Mouse (Mus musculus) adrenal gland, adult (tissue): ENCODE data around the gene Gm21988.

ENCODE experiments used
- DNase-seq, 2 experiments: peaks; one replicate each; pipeline ENCODE4 v3.0.0; 2022 to 2023; ENCODE audit warnings: low spot score in 1 of 2; ENCODE audit not compliant: inconsistent age in 2 of 2

Gm21988 gene

DNA sequence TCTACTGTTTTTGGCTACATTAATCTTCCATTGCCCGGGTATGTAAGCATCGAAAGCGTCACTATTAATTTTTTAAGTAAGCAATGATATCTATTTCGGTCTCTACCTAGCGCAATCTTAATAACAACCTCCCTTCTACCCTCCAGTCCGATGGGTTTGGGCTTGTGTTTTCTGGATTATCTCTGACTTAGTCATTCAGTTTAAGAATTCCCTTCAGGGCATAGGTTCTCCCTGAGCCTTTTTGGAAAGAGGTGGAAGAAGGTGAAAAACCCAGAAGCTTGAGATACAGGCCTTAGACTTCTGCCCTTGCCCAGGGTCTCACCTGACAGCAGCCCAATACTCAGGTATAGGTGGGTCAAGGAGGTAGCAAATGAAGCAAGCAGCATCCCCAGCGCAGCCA, 19.8 kb downstream of the Gm21988 start:
- no peak for DNase-seq

- peak; percentile 55 to 78 for DNase-seq
Measured at GRCm38 (mm10) chr11:70218741-70219470, 20.7 kb downstream of the Gm21988 start.

DNA sequence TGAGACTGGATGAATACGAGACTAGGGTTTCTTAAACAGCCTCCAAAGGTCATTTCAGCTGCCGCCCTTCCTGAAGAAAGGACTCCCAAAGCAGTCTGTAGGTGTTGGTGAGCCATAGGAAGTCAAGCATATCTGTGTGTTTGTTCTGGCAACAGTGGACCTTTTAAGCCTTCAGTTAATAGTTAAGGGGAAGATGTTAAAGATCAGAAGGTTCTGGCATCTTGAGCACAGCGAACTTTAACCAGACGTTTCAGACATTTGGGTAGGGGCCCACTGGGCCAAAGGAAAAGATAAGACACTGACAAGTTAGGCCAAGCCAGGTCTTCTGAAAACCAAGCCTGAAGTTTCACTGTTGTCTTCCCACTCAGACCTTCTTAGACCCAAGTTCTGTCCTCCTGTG, 21.6 kb downstream of the Gm21988 start:
- peak in 1 of 2 experiments; percentile 35 for DNase-seq

DNA sequence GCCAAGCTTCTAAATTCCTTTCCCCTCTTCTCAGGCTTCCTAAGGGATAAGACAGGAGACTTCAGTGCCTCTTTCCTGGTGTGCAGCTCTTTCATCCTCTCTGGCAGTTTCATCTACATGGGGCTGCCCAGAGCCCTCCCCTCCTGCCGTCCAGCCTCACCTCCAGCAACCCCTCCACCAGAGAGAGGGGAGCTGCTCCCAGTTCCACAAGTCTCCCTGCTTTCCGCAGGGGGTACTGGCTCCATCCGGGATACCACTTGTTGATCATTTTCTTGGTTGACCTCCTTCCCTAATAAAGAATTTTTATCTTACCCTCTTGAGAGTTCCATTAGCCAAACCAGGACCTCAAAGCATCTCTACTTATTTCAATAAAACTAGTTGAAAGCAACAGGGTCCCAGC, 23.5 kb downstream of the Gm21988 start:
- DNase-seq = peak in 1 of 2 experiments; percentile 19

DNA sequence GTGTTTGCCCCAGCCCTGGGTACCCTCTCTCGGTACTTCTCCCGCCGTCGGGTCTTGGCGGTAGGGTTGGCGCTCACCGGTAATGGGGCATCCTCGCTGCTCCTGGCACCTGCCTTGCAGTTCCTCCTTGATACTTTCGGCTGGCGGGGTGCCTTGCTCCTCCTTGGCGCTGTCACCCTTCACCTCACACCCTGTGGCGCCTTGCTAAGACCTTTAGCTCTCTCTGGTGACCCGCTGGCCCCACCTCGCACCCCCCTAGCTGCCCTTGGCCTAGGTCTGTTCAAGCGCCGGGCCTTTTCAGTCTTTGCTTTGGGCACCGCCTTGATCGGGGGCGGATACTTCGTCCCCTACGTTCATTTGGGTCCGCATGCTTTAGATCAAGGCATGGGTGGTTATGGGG, 24.3 kb downstream of the Gm21988 start:
- DNase-seq = peak in 1 of 2 experiments; percentile 49

- DNase-seq = no peak
Measured at GRCm38 (mm10) chr11:70214856-70215209, 24.8 kb downstream of the Gm21988 start.

- peak; percentile 52 to 78 for DNase-seq
Measured at GRCm38 (mm10) chr11:70214191-70214855, 25.3 kb downstream of the Gm21988 start.

DNA sequence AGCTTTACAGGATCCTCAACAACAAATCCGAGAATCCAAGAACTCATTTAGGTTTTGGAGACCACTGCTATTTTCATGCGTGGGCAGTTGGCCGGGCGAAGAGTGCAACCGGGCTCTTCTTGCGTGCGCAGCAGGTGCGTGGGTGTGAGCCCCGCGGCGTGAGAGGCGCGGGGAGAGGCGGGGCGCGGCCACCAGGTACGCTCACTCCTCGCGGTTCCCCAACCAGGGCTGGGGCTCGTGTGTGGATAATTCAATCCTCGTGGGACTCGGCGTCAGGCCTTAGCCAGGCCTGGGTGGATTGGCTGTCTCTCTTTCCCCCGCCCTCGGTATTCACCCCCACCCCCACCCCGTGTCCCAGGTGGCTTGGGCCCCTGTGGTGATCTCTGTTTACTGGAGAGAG, 25.9 kb downstream of the Gm21988 start:
- DNase-seq = no peak

GRCm38 (mm10) chr11:70212896-70213295, 26.7 kb downstream of the Gm21988 start:
- peak; percentile 62 to 90 for DNase-seq

DNA sequence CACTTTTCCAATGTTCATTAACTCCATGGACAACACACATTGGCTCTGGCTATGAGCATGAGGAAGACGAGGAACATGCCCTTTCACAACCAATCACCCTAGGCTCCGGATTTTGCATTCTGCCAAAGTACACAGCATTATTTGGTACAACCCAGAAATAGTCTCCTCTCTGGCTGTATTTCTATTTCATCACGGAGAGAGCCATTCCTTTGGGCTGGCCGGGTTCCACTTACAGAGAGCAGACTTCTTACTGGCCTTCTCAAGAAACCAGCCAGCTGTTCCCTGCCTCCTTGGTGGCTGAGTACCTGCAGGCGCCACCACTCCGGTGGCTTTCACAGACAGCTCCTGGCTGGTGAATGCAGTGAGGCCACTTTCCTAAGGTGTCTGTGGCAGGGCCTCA, 27.2 kb downstream of the Gm21988 start, which contains the start of gene Slc16a11:
Gene Slc16a11 (plus strand): TSS at position 330 of the 400 bp plus-strand sequence.
- DNase-seq = no peak

- no peak for DNase-seq
Measured at GRCm38 (mm10) chr11:70211972-70212371, 27.7 kb downstream of the Gm21988 start.

DNA sequence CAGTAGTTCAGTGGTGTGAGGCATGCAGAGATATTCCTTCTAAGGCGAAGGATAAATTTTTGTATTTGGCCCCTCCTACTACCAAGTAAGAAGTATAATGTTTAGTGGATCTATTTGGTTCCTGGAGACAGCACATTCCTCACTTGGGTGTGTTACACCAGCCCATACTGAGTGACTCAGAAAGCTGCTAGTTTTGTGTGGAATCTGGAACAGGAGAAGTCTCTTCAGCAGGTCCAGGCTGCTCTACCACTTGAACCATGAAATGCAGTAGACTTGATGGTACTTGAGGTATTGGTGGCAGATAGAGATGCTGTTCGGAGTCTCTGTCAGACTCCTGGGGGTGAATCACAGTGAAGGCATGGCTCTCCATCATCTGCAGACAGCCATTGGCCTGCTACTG, 28.9 kb downstream of the Gm21988 start:
- DNase-seq = no peak

- DNase-seq = no peak
Measured at GRCm38 (mm10) chr11:70208778-70209388, 30.7 kb downstream of the Gm21988 start.

DNA sequence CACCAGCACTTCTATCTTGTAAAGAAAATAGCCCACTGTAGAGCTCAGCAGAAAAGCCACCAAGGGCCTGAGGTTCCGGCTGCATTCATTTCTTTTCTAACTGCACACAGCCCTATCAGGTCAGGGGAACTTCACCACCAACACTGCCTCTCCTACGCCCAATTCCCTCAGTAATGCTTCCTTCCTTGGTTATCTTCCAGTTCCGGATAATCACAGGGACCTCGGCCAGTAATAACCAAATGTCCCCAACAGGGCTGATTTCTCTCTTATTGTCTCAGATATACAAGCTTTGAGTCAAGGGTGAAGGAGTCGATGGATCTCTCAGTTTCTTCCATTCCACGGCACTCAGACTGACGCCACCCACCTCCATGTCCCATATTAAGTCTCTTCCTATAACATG, 32.3 kb downstream of the Gm21988 start:
- DNase-seq = no peak

GRCm38 (mm10) chr11:70206801-70207200, 32.8 kb downstream of the Gm21988 start:
- no peak for DNase-seq

- peak; percentile 80 to 93 for DNase-seq
Measured at GRCm38 (mm10) chr11:70201691-70202090, 37.9 kb downstream of the Gm21988 start.

- DNase-seq = no peak
Measured at GRCm38 (mm10) chr11:70200036-70200608, 39.5 kb downstream of the Gm21988 start.

DNA sequence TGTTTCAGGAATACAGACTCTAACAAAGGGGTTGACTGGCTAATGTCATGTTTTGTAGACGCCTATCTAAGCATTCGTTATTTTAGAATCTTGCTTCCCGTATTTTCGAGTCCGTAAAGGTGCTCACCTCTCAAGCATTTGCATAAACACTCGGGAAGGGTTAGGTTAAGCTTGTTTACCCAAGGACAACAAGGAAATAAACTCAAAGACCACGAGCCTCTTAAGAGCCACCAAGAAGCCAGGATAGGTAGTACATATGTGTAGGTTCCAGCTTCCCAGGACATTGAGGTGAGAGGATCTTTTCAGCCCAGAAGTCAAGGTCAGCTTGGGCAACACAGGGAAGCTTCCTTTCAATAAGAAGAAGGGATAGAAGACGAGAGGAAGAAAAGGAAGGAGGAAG, 40.5 kb downstream of the Gm21988 start:
- DNase-seq = no peak

DNA sequence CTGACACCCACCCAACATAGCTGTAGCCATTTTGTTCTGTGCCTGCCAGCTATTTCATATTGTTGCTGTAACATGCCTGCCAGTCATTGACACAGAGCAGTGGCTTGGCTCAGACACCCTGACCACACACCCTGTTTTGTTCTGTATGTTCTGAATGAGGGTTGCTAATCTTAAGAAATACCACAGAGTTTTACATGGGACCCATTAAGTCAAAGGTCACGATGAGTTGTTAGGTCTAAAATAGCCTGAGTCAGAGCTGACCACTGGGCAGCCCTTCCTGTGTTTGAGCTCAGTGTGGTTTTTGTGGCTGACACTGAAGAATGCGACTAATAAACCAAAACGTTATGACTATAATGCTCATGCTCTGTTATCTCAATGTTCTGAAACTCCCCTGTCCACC, 41.3 kb downstream of the Gm21988 start:
- no peak for DNase-seq

- no peak for DNase-seq
Measured at GRCm38 (mm10) chr11:70193354-70194285, 46.0 kb downstream of the Gm21988 start.

GRCm38 (mm10) chr11:70192157-70192556, 47.5 kb downstream of the Gm21988 start:
- no peak for DNase-seq
